Mouse (Mus musculus) liver, embryonic 13.5 days (tissue): ENCODE results near the gene Wipi1. TPM values are rescaled to one million over a fixed set of nuclear protein-coding genes. Genes with fewer than 3 reads are reported as not detected.

Experiments
- ATAC-seq: fragments of 200-750 bp; cut with Nextera tagmentation; 2 replicates; pipeline ENCODE4 v1.8.0; 2017; ENCODE audit warnings: low read depth, mild to moderate bottlenecking, moderate number of reproducible peaks, moderate library complexity
- DNase-seq: peaks from one replicate; pipeline ENCODE4 v3.0.0; 2022
- H3K27ac ChIP-seq: fragments of 300-500 bp; sonication (generic); 2 replicates; pipeline ENCODE4 v1.5.1; 2015; ENCODE audit warnings: moderate library complexity, mild to moderate bottlenecking, inconsistent platforms
- H3K27me3 ChIP-seq: fragments of 300-500 bp; sonication (generic); 2 replicates; pipeline ENCODE4 v1.6.1; 2015; ENCODE audit warnings: mild to moderate bottlenecking, inconsistent platforms
- H3K36me3 ChIP-seq: fragments of 300-500 bp; sonication (generic); 2 replicates; pipeline ENCODE4 v1.6.1; 2015; ENCODE audit warnings: mild to moderate bottlenecking, inconsistent platforms
- H3K4me1 ChIP-seq: fragments of 300-500 bp; sonication (generic); replicated peaks from 2 replicates; pipeline ENCODE4 v1.6.1; 2015; ENCODE audit warnings: inconsistent platforms
- H3K4me2 ChIP-seq: fragments of 300-500 bp; sonication (generic); 2 replicates; pipeline ENCODE4 v1.6.1; 2015; ENCODE audit warnings: inconsistent platforms, mild to moderate bottlenecking, moderate library complexity
- H3K4me3 ChIP-seq: fragments of 300-500 bp; sonication (generic); replicated peaks from 2 replicates; pipeline ENCODE4 v1.5.1; 2015; ENCODE audit warnings: mild to moderate bottlenecking, inconsistent platforms
- H3K9ac ChIP-seq: fragments of 300-500 bp; sonication (generic); 2 replicates; pipeline ENCODE4 v1.6.1; 2015; ENCODE audit warnings: mild to moderate bottlenecking, inconsistent platforms
- H3K9me3 ChIP-seq: fragments of 300-500 bp; sonication (generic); replicated peaks from 2 replicates; pipeline ENCODE4 v1.6.1; 2016; ENCODE audit warnings: inconsistent platforms
- WGBS: fragments of 180-500 bp; shearing (Covaris S2); methylation state at CpG from one replicate; pipeline ENCODE4 v1.1.7; 2015; ENCODE audit not compliant: insufficient replicate concordance; 5-methylcytosine and 5-hydroxymethylcytosine counted together
- polyA plus RNA-seq: library from polyadenylated mRNA; unstranded; fragments of >200 nt; fragmentation: Nextera tagmentation; extraction: Ambion mirVana; gene quantifications from 2 replicates; pipeline ENCODE4 v1.2.1, GENCODE M21; 2015

Gene Wipi1
- polyA plus RNA-seq, 1 experiment from 2014 or later: 28.3 TPM

- Histone ChIP-seq H3K36me3 (no peaks in the 10 kb centered on the region), H3K4me2 (peak overlapping the region; percentile 15), H3K27me3 (no peaks in the 10 kb centered on the region), H3K9ac (peak overlapping the region; percentile 67), H3K9me3 (no peaks in the 10 kb centered on the region), H3K4me3 (no peak overlapping the region), H3K27ac (peak overlapping the region; percentile 99), H3K4me1 (peaks cover 98% of the 10 kb centered on the region)
- 22% methylated on average over 6 of the region's 6 CpGs for WGBS
- DNase-seq: peak; percentile 27
- peak; percentile 64 for ATAC-seq
Observed at GRCm38 (mm10) chr11:109556130-109556529, 55.6 kb downstream of the Wipi1 start.

GRCm38 (mm10) chr11:109554443-109554842, 57.3 kb downstream of the Wipi1 start:
- H3K9ac ChIP-seq: peak overlapping the region; percentile 49
- no peaks in the 10 kb centered on the region for H3K27me3 ChIP-seq
- DNase-seq: no peak
- H3K4me3 ChIP-seq: no peak overlapping the region
- H3K9me3 ChIP-seq: no peaks in the 10 kb centered on the region
- ATAC-seq: no peak
- no peaks in the 10 kb centered on the region for H3K36me3 ChIP-seq
- H3K27ac ChIP-seq: peak overlapping the region; percentile 99
- 44% methylated on average over 3 of the region's 3 CpGs for WGBS
- H3K4me2 ChIP-seq: no peak overlapping the region
- H3K4me1 ChIP-seq: peaks cover 98% of the 10 kb centered on the region

GRCm38 (mm10) chr11:109553921-109554320, 57.8 kb downstream of the Wipi1 start:
- Histone ChIP-seq H3K4me1 (peaks cover 98% of the 10 kb centered on the region), H3K4me2 (no peak overlapping the region), H3K9ac (peak overlapping the region; percentile 49), H3K27me3 (no peaks in the 10 kb centered on the region), H3K9me3 (no peaks in the 10 kb centered on the region), H3K27ac (peak overlapping the region; percentile 99), H3K36me3 (no peaks in the 10 kb centered on the region), H3K4me3 (no peak overlapping the region)
- no peak for DNase-seq
- ATAC-seq: no peak
- WGBS: 63% methylated on average over 4 of the region's 4 CpGs

- peak; percentile 82 for DNase-seq
- Histone ChIP-seq H3K27me3 (no peaks in the 10 kb centered on the region), H3K36me3 (no peaks in the 10 kb centered on the region), H3K4me1 (peaks cover 96% of the 10 kb centered on the region), H3K9me3 (no peaks in the 10 kb centered on the region), H3K4me2 (peak overlapping the region; percentile 61), H3K9ac (peak overlapping the region; percentile 72), H3K4me3 (peak overlapping the region; percentile 22), H3K27ac (peak overlapping the region; percentile 99)
- peak; percentile 96 for ATAC-seq
- 9% methylated on average over 5 of the region's 5 CpGs for WGBS
Observed at GRCm38 (mm10) chr11:109549599-109550290, 62.0 kb downstream of the Wipi1 start.

DNA sequence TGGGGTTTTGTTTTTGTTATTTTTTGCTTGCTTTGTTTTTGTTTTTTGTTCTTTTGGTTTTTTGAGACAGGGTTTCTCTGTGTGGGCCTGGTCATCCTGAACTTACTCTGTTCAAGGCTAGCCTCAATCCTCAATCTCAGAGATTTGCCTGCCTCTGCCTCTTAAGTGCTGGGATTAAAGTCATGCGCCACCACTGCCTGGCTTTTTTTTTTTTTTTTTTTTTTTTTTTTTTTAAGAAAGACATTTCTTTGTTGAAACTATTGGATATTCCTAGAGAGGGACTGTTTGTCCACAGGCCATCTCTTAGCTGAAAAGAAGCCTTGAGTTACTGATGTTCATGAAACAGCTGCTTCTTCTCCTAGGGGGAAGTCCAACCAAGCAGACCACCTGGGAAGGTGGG, 64.1 kb downstream of the Wipi1 start:
- Histone ChIP-seq H3K36me3 (no peaks in the 10 kb centered on the region), H3K9ac (peak overlapping the region; percentile 72), H3K27me3 (no peaks in the 10 kb centered on the region), H3K4me3 (no peak overlapping the region), H3K4me1 (peaks cover 91% of the 10 kb centered on the region), H3K4me2 (no peak overlapping the region), H3K27ac (peak overlapping the region; percentile 99), H3K9me3 (no peaks in the 10 kb centered on the region)
- DNase-seq: no peak
- 78% methylated on average over 1 of the region's 1 CpGs for WGBS
- ATAC-seq: no peak

GRCm38 (mm10) chr11:109546305-109547001, 65.3 kb downstream of the Wipi1 start:
- Histone ChIP-seq H3K4me1 (peaks cover 90% of the 10 kb centered on the region), H3K27ac (peak overlapping the region; percentile 80), H3K4me3 (no peak overlapping the region), H3K4me2 (0 out of 2 replicates have a peak overlapping the region, but pooled peaks have one; percentile 53), H3K36me3 (no peaks in the 10 kb centered on the region), H3K9ac (peak overlapping the region; percentile 20; the same call in 1 of the 2 replicates), H3K27me3 (no peaks in the 10 kb centered on the region), H3K9me3 (no peaks in the 10 kb centered on the region)
- 63% methylated on average over 16 of the region's 16 CpGs for WGBS
- ATAC-seq (no peak), DNase-seq (no peak)

DNA sequence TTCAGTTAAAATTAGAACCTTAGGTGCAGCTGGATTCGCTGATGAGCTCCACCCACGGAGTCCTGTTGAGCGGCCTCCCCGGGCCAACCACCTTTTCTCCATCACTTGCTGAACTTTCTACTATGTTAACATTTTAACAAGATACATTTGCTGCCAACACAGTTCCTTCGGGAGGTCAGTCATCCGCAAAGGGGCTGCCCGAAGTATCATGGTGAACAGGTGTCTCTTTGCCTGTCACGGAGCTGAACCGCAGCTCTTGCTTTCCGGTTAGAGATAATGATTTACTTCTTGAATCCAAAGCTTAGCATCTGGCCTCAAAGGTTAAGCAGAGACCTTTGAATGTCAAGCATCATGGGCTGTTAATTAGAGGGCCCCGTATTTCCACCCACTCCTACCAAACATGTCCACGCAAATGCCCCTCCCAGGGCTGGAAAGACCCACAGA, 66.0 kb downstream of the Wipi1 start:
- Histone ChIP-seq H3K4me1 (peaks cover 90% of the 10 kb centered on the region), H3K36me3 (no peaks in the 10 kb centered on the region), H3K27me3 (no peaks in the 10 kb centered on the region), H3K9me3 (no peaks in the 10 kb centered on the region), H3K4me2 (peak overlapping the region; percentile 53), H3K9ac (peak overlapping the region; percentile 20), H3K4me3 (no peak overlapping the region; the same call in 1 of the 2 replicates), H3K27ac (peak overlapping the region; percentile 80)
- DNase-seq: no peak
- WGBS: 29% methylated on average over 12 of the region's 12 CpGs
- ATAC-seq: no peak

DNA sequence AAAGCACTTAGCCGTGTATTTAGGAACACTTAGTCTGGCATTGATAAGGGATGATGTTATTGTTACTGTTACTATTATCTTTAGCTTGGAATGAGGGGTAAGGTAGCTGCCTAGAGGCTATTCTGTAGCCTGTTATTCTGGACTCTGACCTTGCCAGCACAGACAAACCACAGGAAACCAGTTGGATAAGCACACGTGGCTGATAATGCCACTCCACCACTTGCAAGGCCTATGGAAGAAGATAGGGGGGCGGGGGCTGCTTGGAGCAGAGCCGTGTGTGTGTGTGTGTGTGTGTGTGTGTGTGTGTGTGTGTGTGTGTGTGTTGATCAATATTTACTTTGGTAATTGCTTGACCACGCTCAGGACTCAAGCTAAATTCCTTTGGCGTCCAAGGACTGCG, 66.5 kb downstream of the Wipi1 start:
- Histone ChIP-seq H3K27ac (peak overlapping the region; percentile 80), H3K36me3 (no peaks in the 10 kb centered on the region), H3K27me3 (no peaks in the 10 kb centered on the region), H3K9me3 (no peaks in the 10 kb centered on the region), H3K4me2 (peak overlapping the region; percentile 53), H3K9ac (peak overlapping the region; percentile 20), H3K4me3 (no peak overlapping the region; the same call in 1 of the 2 replicates), H3K4me1 (peaks cover 90% of the 10 kb centered on the region)
- ATAC-seq (peak; percentile 43), DNase-seq (peak; percentile 43)
- 14% methylated on average over 7 of the region's 7 CpGs for WGBS

DNA sequence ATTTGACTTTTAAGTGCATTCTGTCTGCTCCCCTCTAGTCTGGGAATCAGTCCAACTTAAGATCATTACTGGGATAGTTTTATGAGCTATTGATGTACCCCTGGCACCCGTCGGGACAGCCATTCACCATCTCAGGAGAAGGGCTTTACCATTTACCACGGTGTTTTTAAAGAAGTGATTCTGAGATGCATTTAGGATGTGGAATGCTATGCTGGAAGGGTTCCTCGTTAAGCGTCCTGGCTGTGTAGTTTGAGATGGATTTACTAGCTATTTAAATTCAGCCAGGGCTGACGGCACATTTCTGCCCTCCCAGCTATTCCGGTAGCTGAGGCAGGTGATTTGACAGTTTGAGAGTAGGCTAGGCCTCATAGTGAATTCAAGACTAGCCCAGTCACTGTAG, 67.3 kb downstream of the Wipi1 start:
- no peak for DNase-seq
- H3K27ac ChIP-seq: peak overlapping the region; percentile 80; the same call in 1 of the 2 replicates

GRCm38 (mm10) chr11:109543466-109543865, 68.3 kb downstream of the Wipi1 start:
- H3K9me3 ChIP-seq: no peaks in the 10 kb centered on the region
- 75% methylated on average over 9 of the region's 9 CpGs for whole genome bisulfite sequencing
- no peak overlapping the region for H3K4me3 ChIP-seq
- H3K27me3 ChIP-seq: no peaks in the 10 kb centered on the region
- H3K36me3 ChIP-seq: no peaks in the 10 kb centered on the region
- peaks cover 89% of the 10 kb centered on the region for H3K4me1 ChIP-seq
- ATAC-seq: no peak
- DNase-seq: no peak
- H3K4me2 ChIP-seq: no peak overlapping the region
- H3K9ac ChIP-seq: no peak overlapping the region
- peak overlapping the region; percentile 80; the same call in 1 of the 2 replicates for H3K27ac ChIP-seq

More for the DNA sequence above, 67.3 kb downstream of the Wipi1 start:
- Histone ChIP-seq H3K4me3 (no peak overlapping the region), H3K9ac (no peak overlapping the region), H3K36me3 (no peaks in the 10 kb centered on the region), H3K27me3 (no peaks in the 10 kb centered on the region), H3K4me1 (peaks cover 89% of the 10 kb centered on the region), H3K4me2 (no peak overlapping the region), H3K9me3 (no peaks in the 10 kb centered on the region)
- 84% methylated on average over 7 of the region's 7 CpGs for WGBS
- ATAC-seq: no peak

DNA sequence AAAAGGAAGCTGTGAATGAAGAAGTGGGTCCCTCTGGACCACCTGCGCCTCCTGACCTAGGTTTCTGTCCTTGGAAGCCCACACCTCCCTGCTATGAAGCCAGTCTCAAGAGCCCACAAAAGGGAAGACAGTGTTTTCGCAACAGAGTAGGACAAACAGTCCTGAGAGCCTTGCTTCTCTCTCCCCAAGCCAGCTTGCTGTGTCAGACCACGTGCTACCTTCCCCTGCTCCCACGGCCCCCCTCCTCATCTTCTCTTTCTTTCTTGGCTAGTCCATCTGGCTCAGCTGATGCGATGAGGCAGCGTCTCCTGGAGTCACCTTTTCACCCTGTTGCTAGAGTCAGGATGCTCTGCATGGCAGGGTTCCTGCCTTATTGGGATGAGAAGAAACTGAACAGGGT, 72.5 kb downstream of the Wipi1 start:
- Histone ChIP-seq H3K4me1 (peaks cover 55% of the 10 kb centered on the region), H3K27ac (no peak overlapping the region), H3K4me3 (no peak overlapping the region), H3K36me3 (no peaks in the 10 kb centered on the region), H3K9me3 (no peaks in the 10 kb centered on the region), H3K9ac (no peak overlapping the region), H3K27me3 (no peaks in the 10 kb centered on the region), H3K4me2 (no peak overlapping the region)
- 56% methylated on average over 6 of the region's 6 CpGs for WGBS
- ATAC-seq: no peak
- DNase-seq: no peak
